Mouse (Mus musculus) neural tube, embryonic 12.5 days (tissue): Measurements from ENCODE around the gene Ldlrad3. TPM values are rescaled to one million over a fixed set of nuclear protein-coding genes. Genes with fewer than 3 reads are reported as not detected.

Experiments used
- ATAC-seq: fragments of 200-750 bp; cut with Nextera tagmentation; 2 replicates; pipeline ENCODE4 v1.8.0; 2017; ENCODE audit warnings: low read depth, mild to moderate bottlenecking, moderate TSS enrichment, moderate library complexity; ENCODE audit not compliant: low FRiP score
- H3K27ac ChIP-seq: fragments of 300-500 bp; sonication (generic); 2 replicates; pipeline ENCODE4 v1.5.1; 2016
- H3K27me3 ChIP-seq: fragments of 300-500 bp; sonication (generic); replicated peaks from 2 replicates; pipeline ENCODE4 v1.6.1; 2016; ENCODE audit warnings: mild to moderate bottlenecking
- H3K36me3 ChIP-seq: fragments of 300-500 bp; sonication (generic); 2 replicates; pipeline ENCODE4 v1.6.1; 2016; ENCODE audit warnings: mild to moderate bottlenecking
- H3K4me1 ChIP-seq: fragments of 300-500 bp; sonication (generic); 2 replicates; pipeline ENCODE4 v1.6.1; 2016
- H3K4me2 ChIP-seq: fragments of 300-500 bp; sonication (generic); replicated peaks from 2 replicates; pipeline ENCODE4 v1.6.1; 2016; ENCODE audit warnings: mild to moderate bottlenecking
- H3K4me3 ChIP-seq: fragments of 300-500 bp; sonication (generic); 2 replicates; pipeline ENCODE4 v1.5.1; 2016
- H3K9ac ChIP-seq: fragments of 300-500 bp; sonication (generic); 2 replicates; pipeline ENCODE4 v1.6.1; 2016; ENCODE audit warnings: mild to moderate bottlenecking
- H3K9me3 ChIP-seq: fragments of 300-500 bp; sonication (generic); 2 replicates; pipeline ENCODE4 v1.6.1; 2016; ENCODE audit warnings: mild to moderate bottlenecking
- WGBS: fragments of 180-500 bp; shearing (Covaris S2); methylation state at CpG from one replicate; pipeline ENCODE4 v1.1.7; 2016; 5-methylcytosine and 5-hydroxymethylcytosine counted together
- polyA plus RNA-seq: library from polyadenylated mRNA; unstranded; fragments of >200 nt; fragmentation: Nextera tagmentation; extraction: Ambion mirVana; gene quantifications from 2 replicates; pipeline ENCODE4 v1.2.1, GENCODE M21; 2016

Gene Ldlrad3
- polyA plus RNA-seq, 1 experiment from 2014 or later: 57.9 TPM

- Histone ChIP-seq H3K4me1 (peaks cover 7% of the 10 kb centered on the region), H3K4me3 (no peak overlapping the region), H3K9ac (no peak overlapping the region), H3K9me3 (no peaks in the 10 kb centered on the region), H3K27me3 (no peaks in the 10 kb centered on the region), H3K4me2 (no peak overlapping the region), H3K27ac (no peak overlapping the region), H3K36me3 (peaks cover 13% of the 10 kb centered on the region; the same call in 1 of the 2 replicates)
- WGBS: 80% methylated on average over 4 of the region's 4 CpGs
- ATAC-seq: no peak
Observed at GRCm38 (mm10) chr2:101902196-101902595, 284.0 kb downstream of the Ldlrad3 start.

Other genes with a start within 250 kb of the Ldlrad3 start
- 61.5 and 67.9 TPM in 2 replicates for gene Trim44, start 221.4 kb upstream of the Ldlrad3 start, polyA plus RNA-seq